Mouse (Mus musculus) embryonic facial prominence, embryonic 11.5 days (tissue): ENCODE measurements around the gene Mlycd. TPM values are rescaled to one million over a fixed set of nuclear protein-coding genes. Genes with fewer than 3 reads are reported as not detected.
A peak's percentile ranks its signal among the peaks of the same experiment; 100 is the strongest.
"Not testable (repeated sequence)": the region's sequence is repeated elsewhere in the genome, so short reads cannot be mapped to it uniquely, and the experiment has no call there.

Experiments
- ATAC-seq: fragments of 200-750 bp; cut with Nextera tagmentation; replicated peaks from 2 replicates; pipeline ENCODE4 v1.8.0; 2017; ENCODE audit warnings: low read depth; ENCODE audit not compliant: insufficient number of reproducible peaks, low FRiP score, low TSS enrichment
- DNase-seq: peaks from one replicate; pipeline ENCODE4 v3.0.0-alpha.2; 2015; ENCODE audit warnings: low spot score
- H3K27ac ChIP-seq: fragments of 300-500 bp; sonication (generic); replicated peaks from 2 replicates; pipeline ENCODE4 v1.5.1; 2014; ENCODE audit warnings: mild to moderate bottlenecking, low read depth, low read length, control low read depth
- H3K27me3 ChIP-seq: fragments of 300-500 bp; sonication (generic); 2 replicates; pipeline ENCODE4 v1.6.1; 2014; ENCODE audit warnings: mild to moderate bottlenecking, low read length, moderate library complexity, mixed read lengths; ENCODE audit not compliant: control insufficient read depth, insufficient read depth
- H3K36me3 ChIP-seq: fragments of 300-500 bp; sonication (generic); replicated peaks from 2 replicates; pipeline ENCODE4 v1.6.1; 2014; ENCODE audit warnings: low read depth, mild to moderate bottlenecking, low read length, moderate library complexity, mixed read lengths; ENCODE audit not compliant: control insufficient read depth, insufficient read depth
- H3K4me1 ChIP-seq: fragments of 300-500 bp; sonication (generic); 2 replicates; pipeline ENCODE4 v1.6.1; 2014; ENCODE audit warnings: low read length, mixed read lengths; ENCODE audit not compliant: control insufficient read depth, insufficient read depth
- H3K4me2 ChIP-seq: fragments of 300-500 bp; sonication (generic); 2 replicates; pipeline ENCODE4 v1.6.1; 2014; ENCODE audit warnings: low read depth, mild to moderate bottlenecking, control low read depth, low read length, moderate library complexity
- H3K4me3 ChIP-seq: fragments of 300-500 bp; sonication (generic); 2 replicates; pipeline ENCODE4 v1.5.1; 2014; ENCODE audit warnings: low read depth, low read length, control low read depth
- H3K9ac ChIP-seq: fragments of 300-500 bp; sonication (generic); replicated peaks from 2 replicates; pipeline ENCODE4 v1.6.1; 2014; ENCODE audit warnings: mild to moderate bottlenecking, control low read depth, low read length
- H3K9me3 ChIP-seq: fragments of 300-500 bp; sonication (generic); replicated peaks from 2 replicates; pipeline ENCODE4 v1.6.1; 2016; ENCODE audit warnings: mild to moderate bottlenecking, low read length, inconsistent platforms, mixed read lengths; ENCODE audit not compliant: control insufficient read depth
- WGBS: fragments of 180-500 bp; shearing (Covaris S2); extraction: QIAGEN DNeasy Blood & Tissue Kit; methylation state at CpG from one replicate; pipeline ENCODE4 v1.1.7; 2014; 5-methylcytosine and 5-hydroxymethylcytosine counted together
- polyA plus RNA-seq: library from polyadenylated mRNA; unstranded; fragments of >200 nt; fragmentation: Nextera tagmentation; extraction: Ambion mirVana; gene quantifications from 2 replicates; pipeline ENCODE4 v1.2.1, GENCODE M21; 2014

The Mlycd gene
- polyA plus RNA-seq, 1 experiment from 2014 or later = 10.4 TPM

GRCm38 (mm10) chr8:119358836-119359235, 35.8 kb upstream of the Mlycd start:
- H3K27ac ChIP-seq = no peak overlapping the region
- no peaks in the 10 kb centered on the region for H3K27me3 ChIP-seq
- no peak overlapping the region for H3K4me2 ChIP-seq
- WGBS = 39% methylated on average over 14 of the region's 14 CpGs
- H3K9me3 ChIP-seq = no peaks in the 10 kb centered on the region
- DNase-seq (peak; percentile 61), ATAC-seq (no peak)
- no peaks in the 10 kb centered on the region for H3K36me3 ChIP-seq
- H3K4me3 ChIP-seq = no peak overlapping the region
- no peaks in the 10 kb centered on the region for H3K4me1 ChIP-seq
- H3K9ac ChIP-seq = no peak overlapping the region

GRCm38 (mm10) chr8:119360686-119361295, 33.9 kb upstream of the Mlycd start:
- H3K4me1 ChIP-seq = no peaks in the 10 kb centered on the region
- no peak overlapping the region for H3K4me3 ChIP-seq
- no peaks in the 10 kb centered on the region for H3K36me3 ChIP-seq
- H3K9me3 ChIP-seq = no peaks in the 10 kb centered on the region
- H3K9ac ChIP-seq = no peak overlapping the region
- 59% methylated on average over 8 of the region's 8 CpGs for WGBS
- no peak for ATAC-seq
- H3K4me2 ChIP-seq = no peak overlapping the region
- no peaks in the 10 kb centered on the region for H3K27me3 ChIP-seq
- no peak for DNase-seq
- H3K27ac ChIP-seq = no peak overlapping the region

GRCm38 (mm10) chr8:119374716-119375115, 20.0 kb upstream of the Mlycd start:
- not testable (repeated sequence) for H3K4me1 ChIP-seq, H3K36me3 ChIP-seq, H3K9ac ChIP-seq, H3K4me2 ChIP-seq, H3K27ac ChIP-seq, H3K27me3 ChIP-seq, DNase-seq, H3K9me3 ChIP-seq, H3K4me3 ChIP-seq, ATAC-seq
- 90% methylated on average over 9 of the region's 9 CpGs for WGBS

GRCm38 (mm10) chr8:119378476-119378875, 16.2 kb upstream of the Mlycd start:
- no peaks in the 10 kb centered on the region for H3K36me3 ChIP-seq
- no peaks in the 10 kb centered on the region for H3K9me3 ChIP-seq
- no peak overlapping the region for H3K27ac ChIP-seq
- no peak for DNase-seq
- ATAC-seq = no peak
- no peak overlapping the region for H3K4me2 ChIP-seq
- H3K4me3 ChIP-seq = no peak overlapping the region
- H3K4me1 ChIP-seq = no peaks in the 10 kb centered on the region
- no peaks in the 10 kb centered on the region for H3K27me3 ChIP-seq
- WGBS = 75% methylated on average over 7 of the region's 7 CpGs
- no peak overlapping the region for H3K9ac ChIP-seq

GRCm38 (mm10) chr8:119380619-119381018, 14.1 kb upstream of the Mlycd start:
- Histone ChIP-seq H3K9ac (no peak overlapping the region), H3K36me3 (no peaks in the 10 kb centered on the region), H3K27me3 (no peaks in the 10 kb centered on the region), H3K27ac (no peak overlapping the region), H3K4me2 (no peak overlapping the region), H3K9me3 (no peaks in the 10 kb centered on the region), H3K4me3 (no peak overlapping the region), H3K4me1 (no peaks in the 10 kb centered on the region)
- no peak for ATAC-seq
- 41% methylated on average over 4 of the region's 4 CpGs for WGBS
- peak; percentile 54 for DNase-seq

- DNase-seq (peak; percentile 82), ATAC-seq (peak; percentile 48; the same call in 1 of the 2 replicates)
- H3K9me3 ChIP-seq = no peaks in the 10 kb centered on the region
- 22% methylated on average over 10 of the region's 10 CpGs for WGBS
- H3K4me2 ChIP-seq = no peak overlapping the region
- H3K9ac ChIP-seq = no peak overlapping the region
- H3K27me3 ChIP-seq = no peaks in the 10 kb centered on the region
- H3K27ac ChIP-seq = no peak overlapping the region
- no peaks in the 10 kb centered on the region for H3K4me1 ChIP-seq
- no peaks in the 10 kb centered on the region for H3K36me3 ChIP-seq
- H3K4me3 ChIP-seq = no peak overlapping the region
These were observed 10.2 kb upstream of the Mlycd start for GRCm38 (mm10) chr8:119384478-119384877.

GRCm38 (mm10) chr8:119385854-119386253, 8.8 kb upstream of the Mlycd start:
- H3K4me3 ChIP-seq = no peak overlapping the region
- H3K27ac ChIP-seq = no peak overlapping the region
- no peak overlapping the region for H3K9ac ChIP-seq
- no peak overlapping the region for H3K4me2 ChIP-seq
- no peak for ATAC-seq
- WGBS = 70% methylated on average over 6 of the region's 6 CpGs
- H3K36me3 ChIP-seq = no peaks in the 10 kb centered on the region
- no peaks in the 10 kb centered on the region for H3K9me3 ChIP-seq
- no peak for DNase-seq
- H3K27me3 ChIP-seq = no peaks in the 10 kb centered on the region
- no peaks in the 10 kb centered on the region for H3K4me1 ChIP-seq

- Histone ChIP-seq H3K4me2 (no peak overlapping the region), H3K9me3 (no peaks in the 10 kb centered on the region), H3K4me1 (no peaks in the 10 kb centered on the region), H3K9ac (no peak overlapping the region), H3K36me3 (no peaks in the 10 kb centered on the region), H3K27me3 (no peaks in the 10 kb centered on the region), H3K27ac (no peak overlapping the region), H3K4me3 (no peak overlapping the region)
- no peak for ATAC-seq
- DNase-seq = no peak
- WGBS = 87% methylated on average over 6 of the region's 6 CpGs
These were observed 7.7 kb upstream of the Mlycd start for GRCm38 (mm10) chr8:119386988-119387387.
